Mouse (Mus musculus) midbrain, embryonic 13.5 days (tissue): Measurements from ENCODE around the gene Hspb9. TPM values are rescaled to one million over a fixed set of nuclear protein-coding genes. Genes with fewer than 3 reads are reported as not detected.

ENCODE experiments used
- ATAC-seq: fragments of 200-750 bp; cut with Nextera tagmentation; 2 replicates; pipeline ENCODE4 v1.8.0; 2017; ENCODE audit warnings: mild to moderate bottlenecking, moderate TSS enrichment, moderate library complexity
- H3K27ac ChIP-seq: fragments of 300-500 bp; sonication (generic); 2 replicates; pipeline ENCODE4 v1.5.1; 2015; ENCODE audit warnings: inconsistent platforms, mild to moderate bottlenecking, moderate library complexity
- H3K27me3 ChIP-seq: fragments of 300-500 bp; sonication (generic); 2 replicates; pipeline ENCODE4 v1.6.1; 2015; ENCODE audit warnings: mild to moderate bottlenecking, inconsistent platforms
- H3K36me3 ChIP-seq: fragments of 300-500 bp; sonication (generic); 2 replicates; pipeline ENCODE4 v1.6.1; 2015; ENCODE audit warnings: mild to moderate bottlenecking, inconsistent platforms
- H3K4me1 ChIP-seq: fragments of 300-500 bp; sonication (generic); replicated peaks from 2 replicates; pipeline ENCODE4 v1.6.1; 2015; ENCODE audit warnings: inconsistent platforms
- H3K4me2 ChIP-seq: fragments of 300-500 bp; sonication (generic); replicated peaks from 2 replicates; pipeline ENCODE4 v1.6.1; 2015; ENCODE audit warnings: moderate library complexity, mild to moderate bottlenecking, inconsistent platforms
- H3K4me3 ChIP-seq: fragments of 300-500 bp; sonication (generic); replicated peaks from 2 replicates; pipeline ENCODE4 v1.5.1; 2015; ENCODE audit warnings: mild to moderate bottlenecking, inconsistent platforms
- H3K9ac ChIP-seq: fragments of 300-500 bp; sonication (generic); replicated peaks from 2 replicates; pipeline ENCODE4 v1.6.1; 2015; ENCODE audit warnings: mild to moderate bottlenecking, inconsistent platforms
- H3K9me3 ChIP-seq: fragments of 300-500 bp; sonication (generic); 2 replicates; pipeline ENCODE4 v1.6.1; 2016; ENCODE audit warnings: mild to moderate bottlenecking, inconsistent platforms
- WGBS: fragments of 180-500 bp; shearing (Covaris S2); methylation state at CpG from one replicate; pipeline ENCODE4 v1.1.7; 2015; 5-methylcytosine and 5-hydroxymethylcytosine counted together
- polyA plus RNA-seq: library from polyadenylated mRNA; unstranded; fragments of >200 nt; fragmentation: Nextera tagmentation; extraction: Ambion mirVana; gene quantifications from 2 replicates; pipeline ENCODE4 v1.2.1, GENCODE M21; 2015

Hspb9 gene
- polyA plus RNA-seq, 1 experiment from 2014 or later = 0.26 TPM

DNA sequence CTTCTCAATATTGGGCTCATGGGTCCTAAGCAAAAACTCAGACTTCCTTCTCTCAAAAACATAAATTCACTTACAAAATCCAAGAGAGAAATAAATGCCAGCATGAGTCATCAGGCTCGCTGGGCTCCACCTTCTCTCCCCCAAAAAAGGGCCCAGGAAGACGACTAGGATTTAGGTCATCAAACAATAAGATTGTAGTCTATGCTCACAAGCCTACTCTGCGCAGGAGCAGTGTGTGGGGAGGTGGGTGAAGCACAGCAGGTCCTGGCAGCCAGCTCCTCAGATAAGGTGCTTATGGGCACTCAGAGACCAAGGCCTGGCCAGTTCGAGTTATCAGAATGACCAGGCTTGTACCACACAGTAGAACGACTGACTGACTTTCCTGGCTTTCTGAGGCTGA lies 6.7 kb downstream of the Hspb9 start:
- peak overlapping the region; percentile 44; the same call in 1 of the 2 replicates for H3K27ac ChIP-seq

DNA sequence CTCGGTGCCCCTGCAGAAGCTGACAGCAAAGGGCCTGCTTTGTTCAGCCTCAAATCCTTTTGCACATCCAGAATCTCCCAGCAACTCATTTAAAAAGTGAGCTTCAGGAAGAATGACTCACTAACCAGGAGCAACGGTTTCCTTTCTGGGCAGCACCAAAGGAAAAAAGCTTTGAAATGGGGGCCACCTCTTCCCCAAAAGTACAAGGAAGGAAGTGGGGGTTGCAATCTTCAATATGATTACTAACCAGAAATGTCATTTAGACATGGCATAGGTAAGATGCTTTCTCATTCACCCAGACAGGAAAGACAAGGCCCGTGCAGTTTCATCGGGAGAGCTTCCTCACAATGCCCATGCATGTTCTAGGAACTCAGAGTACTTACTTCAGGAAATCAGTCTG lies 7.6 kb downstream of the Hspb9 start:
- Histone ChIP-seq H3K36me3 (peaks cover 40% of the 10 kb centered on the region), H3K4me2 (no peak overlapping the region), H3K4me3 (no peak overlapping the region), H3K9ac (no peak overlapping the region; the same call in 1 of the 2 replicates), H3K27ac (peak overlapping the region; percentile 44), H3K9me3 (no peaks in the 10 kb centered on the region), H3K4me1 (peaks cover 26% of the 10 kb centered on the region), H3K27me3 (no peaks in the 10 kb centered on the region)
- WGBS = 56% methylated on average over 4 of the region's 4 CpGs
- no peak for ATAC-seq

More for the DNA sequence above, 6.7 kb downstream of the Hspb9 start:
- no peak overlapping the region for H3K4me2 ChIP-seq
- peaks cover 26% of the 10 kb centered on the region for H3K4me1 ChIP-seq
- no peaks in the 10 kb centered on the region for H3K9me3 ChIP-seq
- H3K4me3 ChIP-seq = no peak overlapping the region
- H3K36me3 ChIP-seq = peaks cover 49% of the 10 kb centered on the region
- no peak for ATAC-seq
- H3K9ac ChIP-seq = no peak overlapping the region
- 80% methylated on average over 5 of the region's 5 CpGs for WGBS
- no peaks in the 10 kb centered on the region for H3K27me3 ChIP-seq

GRCm38 (mm10) chr11:100721776-100722492 lies 8.3 kb downstream of the Hspb9 start:
- Histone ChIP-seq H3K4me1 (peaks cover 26% of the 10 kb centered on the region), H3K27me3 (no peaks in the 10 kb centered on the region), H3K4me2 (no peak overlapping the region), H3K4me3 (no peak overlapping the region), H3K9ac (no peak overlapping the region), H3K36me3 (peaks cover 33% of the 10 kb centered on the region), H3K27ac (peak overlapping the region; percentile 30; the same call in 1 of the 2 replicates), H3K9me3 (no peaks in the 10 kb centered on the region)
- ATAC-seq = no peak
- WGBS = 74% methylated on average over 8 of the region's 8 CpGs

GRCm38 (mm10) chr11:100722493-100723028 lies 8.9 kb downstream of the Hspb9 start:
- Histone ChIP-seq H3K4me1 (peaks cover 26% of the 10 kb centered on the region), H3K27me3 (no peaks in the 10 kb centered on the region), H3K9me3 (no peaks in the 10 kb centered on the region), H3K4me3 (no peak overlapping the region), H3K36me3 (peaks cover 27% of the 10 kb centered on the region), H3K9ac (no peak overlapping the region), H3K27ac (no peak overlapping the region), H3K4me2 (no peak overlapping the region)
- no peak for ATAC-seq
- 68% methylated on average over 2 of the region's 2 CpGs for WGBS

- Histone ChIP-seq H3K4me1 (peaks cover 24% of the 10 kb centered on the region), H3K36me3 (peaks cover 19% of the 10 kb centered on the region; the same call in 1 of the 2 replicates), H3K9me3 (no peaks in the 10 kb centered on the region), H3K9ac (no peak overlapping the region), H3K27ac (no peak overlapping the region), H3K4me2 (no peak overlapping the region), H3K4me3 (no peak overlapping the region), H3K27me3 (no peaks in the 10 kb centered on the region)
- no peak for ATAC-seq
- WGBS = 65% methylated on average over 5 of the region's 5 CpGs
Measured at GRCm38 (mm10) chr11:100724919-100725512, 11.4 kb downstream of the Hspb9 start.

DNA sequence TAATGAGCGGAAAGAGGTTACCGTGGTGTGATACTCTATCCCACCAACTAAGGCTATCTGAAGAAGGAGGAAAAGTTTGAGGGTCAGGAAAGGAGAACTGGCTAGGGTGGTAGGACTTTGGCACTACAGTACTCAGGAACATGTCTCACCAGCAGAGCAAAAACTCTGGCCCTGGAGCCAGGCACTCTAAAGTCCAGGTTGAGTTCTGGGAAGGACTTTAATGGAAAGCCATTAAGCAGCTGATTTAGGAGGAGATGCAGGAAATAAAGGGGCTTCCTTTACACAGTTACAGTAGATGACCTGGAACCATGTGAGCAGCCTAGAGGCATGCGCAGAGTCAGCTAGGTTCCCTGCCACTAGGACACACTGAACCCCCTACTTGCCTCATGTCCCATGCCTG lies 13.6 kb downstream of the Hspb9 start:
- Histone ChIP-seq H3K4me1 (peaks cover 7% of the 10 kb centered on the region), H3K9ac (no peak overlapping the region), H3K27me3 (no peaks in the 10 kb centered on the region), H3K4me3 (no peak overlapping the region), H3K36me3 (peaks cover 19% of the 10 kb centered on the region), H3K9me3 (no peaks in the 10 kb centered on the region), H3K4me2 (no peak overlapping the region), H3K27ac (no peak overlapping the region)
- over 99% methylated on average over 3 of the region's 3 CpGs for WGBS
- no peak for ATAC-seq

- no peak for ATAC-seq
- no peaks in the 10 kb centered on the region for H3K9me3 ChIP-seq
- no peaks in the 10 kb centered on the region for H3K27me3 ChIP-seq
- WGBS = 90% methylated on average over 6 of the region's 6 CpGs
- H3K4me1 ChIP-seq = no peaks in the 10 kb centered on the region
- H3K27ac ChIP-seq = no peak overlapping the region
- H3K4me2 ChIP-seq = no peak overlapping the region
- no peak overlapping the region for H3K9ac ChIP-seq
- peaks cover 31% of the 10 kb centered on the region for H3K36me3 ChIP-seq
- no peak overlapping the region for H3K4me3 ChIP-seq
Measured at GRCm38 (mm10) chr11:100728601-100729000, 15.0 kb downstream of the Hspb9 start.

- H3K27me3 ChIP-seq = no peaks in the 10 kb centered on the region
- WGBS = 89% methylated on average over 4 of the region's 4 CpGs
- H3K4me1 ChIP-seq = no peaks in the 10 kb centered on the region
- no peak overlapping the region for H3K4me3 ChIP-seq
- no peak overlapping the region for H3K4me2 ChIP-seq
- no peaks in the 10 kb centered on the region for H3K9me3 ChIP-seq
- peaks cover 29% of the 10 kb centered on the region for H3K36me3 ChIP-seq
- no peak overlapping the region for H3K9ac ChIP-seq
- H3K27ac ChIP-seq = no peak overlapping the region
- no peak for ATAC-seq
Measured at GRCm38 (mm10) chr11:100729976-100730375, 16.3 kb downstream of the Hspb9 start.

DNA sequence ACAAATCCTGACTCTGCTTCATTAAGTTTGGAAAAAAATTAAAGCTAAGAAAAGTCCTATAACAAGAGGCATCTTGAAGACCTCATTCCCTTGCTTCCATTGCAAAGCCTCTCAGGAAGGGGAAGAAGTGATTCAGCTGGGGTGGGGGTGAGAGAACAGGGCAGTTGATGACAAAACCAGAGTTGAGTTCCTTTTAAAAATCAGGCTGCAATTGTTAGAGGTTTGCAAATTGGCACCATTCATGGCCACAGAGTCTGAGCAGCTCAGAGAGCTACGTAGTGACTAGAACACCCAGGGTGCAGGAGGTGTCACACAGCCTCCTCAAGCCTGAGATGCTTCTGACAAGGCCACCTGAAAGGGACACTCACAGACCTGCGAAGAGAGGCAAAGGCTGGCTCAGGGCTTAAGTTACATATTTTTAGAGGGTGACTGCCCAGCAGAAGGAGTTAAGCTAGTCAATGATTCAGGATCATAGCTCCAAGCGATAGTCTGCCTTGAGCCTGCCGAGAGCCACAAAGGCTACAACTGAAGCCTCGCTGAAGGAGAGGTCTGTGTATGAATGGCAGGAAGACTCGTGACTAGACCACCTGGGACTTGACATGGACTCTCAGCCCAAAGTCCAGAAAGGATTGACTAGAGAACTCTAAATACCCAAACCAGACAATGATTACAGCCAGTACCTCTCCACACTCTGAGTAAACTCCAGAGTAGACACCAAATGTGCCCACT lies 17.0 kb downstream of the Hspb9 start:
- no peaks in the 10 kb centered on the region for H3K27me3 ChIP-seq
- WGBS = 87% methylated on average over 6 of the region's 6 CpGs
- no peaks in the 10 kb centered on the region for H3K9me3 ChIP-seq
- H3K4me2 ChIP-seq = no peak overlapping the region
- H3K9ac ChIP-seq = no peak overlapping the region
- H3K36me3 ChIP-seq = peaks cover 28% of the 10 kb centered on the region
- H3K4me3 ChIP-seq = no peak overlapping the region
- no peak overlapping the region for H3K27ac ChIP-seq
- peaks cover 1% of the 10 kb centered on the region for H3K4me1 ChIP-seq
- no peak for ATAC-seq

GRCm38 (mm10) chr11:100735134-100735865 lies 21.6 kb downstream of the Hspb9 start:
- H3K4me3 ChIP-seq = no peak overlapping the region
- no peaks in the 10 kb centered on the region for H3K9me3 ChIP-seq
- peaks cover 27% of the 10 kb centered on the region for H3K4me1 ChIP-seq
- WGBS = 95% methylated on average over 9 of the region's 9 CpGs
- no peak overlapping the region for H3K27ac ChIP-seq
- H3K9ac ChIP-seq = no peak overlapping the region; the same call in 1 of the 2 replicates
- no peak for ATAC-seq
- peaks cover 12% of the 10 kb centered on the region for H3K36me3 ChIP-seq
- no peak overlapping the region for H3K4me2 ChIP-seq
- H3K27me3 ChIP-seq = no peaks in the 10 kb centered on the region

- no peak for ATAC-seq
- Histone ChIP-seq H3K4me2 (peak overlapping the region; percentile 87; the same call in 1 of the 2 replicates), H3K9ac (peak overlapping the region; percentile 23; the same call in 1 of the 2 replicates), H3K4me1 (peaks cover 27% of the 10 kb centered on the region), H3K27ac (no peak overlapping the region), H3K9me3 (no peaks in the 10 kb centered on the region), H3K27me3 (0 out of 2 replicates have a peak, but pooled peaks cover 3% of the 10 kb centered on the region), H3K36me3 (peaks cover 14% of the 10 kb centered on the region), H3K4me3 (no peak overlapping the region)
- 86% methylated on average over 14 of the region's 14 CpGs for WGBS
Measured at GRCm38 (mm10) chr11:100735954-100736745, 22.5 kb downstream of the Hspb9 start.
